Mouse (Mus musculus): ENCODE results near the gene Gm5136. TPM values are rescaled to one million over a fixed set of nuclear protein-coding genes. Genes with fewer than 3 reads are reported as not detected.

Gene Gm5136
- polyA plus RNA-seq, 1 experiment from 2014 or later = 0.12 TPM

- 46% methylated on average over 5 of the region's 5 CpGs for WGBS
- DNase-seq (ENCODE audit: low spot score) = no peak
- no peaks in the 10 kb centered on the region for H3K27me3 ChIP-seq (replicated peaks; ENCODE audit: control insufficient read depth, insufficient read depth, low read length)
- H3K36me3 ChIP-seq (ENCODE audit: control insufficient read depth, insufficient read depth, low read length) = no peaks in the 10 kb centered on the region
- ATAC-seq (replicated peaks; ENCODE audit: low FRiP score, low TSS enrichment, low read depth) = no peak
- H3K4me2 ChIP-seq (ENCODE audit: low read length) = no peak overlapping the region
- no peaks in the 10 kb centered on the region for H3K4me1 ChIP-seq (replicated peaks; ENCODE audit: control insufficient read depth, insufficient read depth, low read length)
- H3K4me3 ChIP-seq (ENCODE audit: low read depth, low read length) = no peak overlapping the region
- H3K9ac ChIP-seq (ENCODE audit: low read length) = no peak overlapping the region
- no peak overlapping the region for H3K27ac ChIP-seq (ENCODE audit: low read depth)
- no peaks in the 10 kb centered on the region for H3K9me3 ChIP-seq (ENCODE audit: control insufficient read depth, low read length)
These were observed 2.9 kb downstream of the Gm5136 start for GRCm38 (mm10) chr10:108697062-108697461.

- Histone ChIP-seq H3K27me3 (replicated peaks; ENCODE audit: control insufficient read depth, insufficient read depth, low read length) (no peaks in the 10 kb centered on the region), H3K4me1 (replicated peaks; ENCODE audit: control insufficient read depth, insufficient read depth, low read length) (no peaks in the 10 kb centered on the region), H3K9me3 (ENCODE audit: control insufficient read depth, low read length) (no peaks in the 10 kb centered on the region), H3K4me3 (ENCODE audit: low read depth, low read length) (no peak overlapping the region), H3K9ac (ENCODE audit: low read length) (no peak overlapping the region), H3K4me2 (ENCODE audit: low read length) (no peak overlapping the region), H3K27ac (ENCODE audit: low read depth) (no peak overlapping the region), H3K36me3 (ENCODE audit: control insufficient read depth, insufficient read depth, low read length) (no peaks in the 10 kb centered on the region)
- WGBS = 78% methylated on average over 9 of the region's 9 CpGs
- no peak for ATAC-seq (replicated peaks; ENCODE audit: low FRiP score, low TSS enrichment, low read depth)
- no peak for DNase-seq (ENCODE audit: low spot score)
These were observed 9.0 kb downstream of the Gm5136 start for GRCm38 (mm10) chr10:108690954-108691353.

GRCm38 (mm10) chr10:108686696-108687095 is 13.3 kb downstream of the Gm5136 start:
- no peak for ATAC-seq (replicated peaks; ENCODE audit: low FRiP score, low TSS enrichment, low read depth)
- no peaks in the 10 kb centered on the region for H3K9me3 ChIP-seq (ENCODE audit: control insufficient read depth, low read length)
- DNase-seq (ENCODE audit: low spot score) = no peak
- no peaks in the 10 kb centered on the region for H3K4me1 ChIP-seq (replicated peaks; ENCODE audit: control insufficient read depth, insufficient read depth, low read length)
- H3K4me2 ChIP-seq (ENCODE audit: low read length) = no peak overlapping the region
- 84% methylated on average over 4 of the region's 4 CpGs for WGBS
- no peaks in the 10 kb centered on the region for H3K36me3 ChIP-seq (ENCODE audit: control insufficient read depth, insufficient read depth, low read length)
- H3K27me3 ChIP-seq (replicated peaks; ENCODE audit: control insufficient read depth, insufficient read depth, low read length) = no peaks in the 10 kb centered on the region
- H3K27ac ChIP-seq (ENCODE audit: low read depth) = no peak overlapping the region
- H3K4me3 ChIP-seq (ENCODE audit: low read depth, low read length) = no peak overlapping the region
- H3K9ac ChIP-seq (ENCODE audit: low read length) = no peak overlapping the region

- H3K4me1 ChIP-seq (replicated peaks; ENCODE audit: control insufficient read depth, insufficient read depth, low read length) = no peaks in the 10 kb centered on the region
- no peaks in the 10 kb centered on the region for H3K9me3 ChIP-seq (ENCODE audit: control insufficient read depth, low read length)
- H3K4me3 ChIP-seq (ENCODE audit: low read depth, low read length) = no peak overlapping the region
- H3K27me3 ChIP-seq (replicated peaks; ENCODE audit: control insufficient read depth, insufficient read depth, low read length) = no peaks in the 10 kb centered on the region
- 57% methylated on average over 14 of the region's 14 CpGs for WGBS
- no peak for ATAC-seq (replicated peaks; ENCODE audit: low FRiP score, low TSS enrichment, low read depth)
- H3K4me2 ChIP-seq (ENCODE audit: low read length) = no peak overlapping the region
- no peak overlapping the region for H3K27ac ChIP-seq (ENCODE audit: low read depth)
- H3K36me3 ChIP-seq (ENCODE audit: control insufficient read depth, insufficient read depth, low read length) = no peaks in the 10 kb centered on the region
- H3K9ac ChIP-seq (ENCODE audit: low read length) = no peak overlapping the region
- DNase-seq (ENCODE audit: low spot score) = no peak
These were observed 20.1 kb downstream of the Gm5136 start for GRCm38 (mm10) chr10:108679675-108680390.

- Histone ChIP-seq H3K27ac (ENCODE audit: low read depth) (no peak overlapping the region), H3K36me3 (ENCODE audit: control insufficient read depth, insufficient read depth, low read length) (no peaks in the 10 kb centered on the region), H3K9ac (ENCODE audit: low read length) (no peak overlapping the region), H3K4me1 (replicated peaks; ENCODE audit: control insufficient read depth, insufficient read depth, low read length) (no peaks in the 10 kb centered on the region), H3K4me2 (ENCODE audit: low read length) (no peak overlapping the region), H3K27me3 (replicated peaks; ENCODE audit: control insufficient read depth, insufficient read depth, low read length) (no peaks in the 10 kb centered on the region), H3K9me3 (ENCODE audit: control insufficient read depth, low read length) (no peaks in the 10 kb centered on the region), H3K4me3 (ENCODE audit: low read depth, low read length) (no peak overlapping the region)
- no peak for ATAC-seq (replicated peaks; ENCODE audit: low FRiP score, low TSS enrichment, low read depth)
- WGBS = 80% methylated on average over 8 of the region's 8 CpGs
- DNase-seq (ENCODE audit: low spot score) = no peak
These were observed 22.9 kb downstream of the Gm5136 start for GRCm38 (mm10) chr10:108677053-108677452.

GRCm38 (mm10) chr10:108668944-108669343 is 31.0 kb downstream of the Gm5136 start:
- Histone ChIP-seq H3K4me2 (ENCODE audit: low read length) (no peak overlapping the region), H3K9ac (ENCODE audit: low read length) (no peak overlapping the region), H3K27ac (ENCODE audit: low read depth) (no peak overlapping the region), H3K27me3 (replicated peaks; ENCODE audit: control insufficient read depth, insufficient read depth, low read length) (no peaks in the 10 kb centered on the region), H3K4me1 (replicated peaks; ENCODE audit: control insufficient read depth, insufficient read depth, low read length) (no peaks in the 10 kb centered on the region), H3K9me3 (ENCODE audit: control insufficient read depth, low read length) (no peaks in the 10 kb centered on the region), H3K4me3 (ENCODE audit: low read depth, low read length) (no peak overlapping the region), H3K36me3 (ENCODE audit: control insufficient read depth, insufficient read depth, low read length) (no peaks in the 10 kb centered on the region)
- WGBS = 89% methylated on average over 3 of the region's 3 CpGs
- ATAC-seq (replicated peaks; ENCODE audit: low FRiP score, low TSS enrichment, low read depth) (no peak), DNase-seq (ENCODE audit: low spot score) (no peak)

GRCm38 (mm10) chr10:108660295-108660694 is 39.7 kb downstream of the Gm5136 start:
- Histone ChIP-seq H3K27me3 (replicated peaks; ENCODE audit: control insufficient read depth, insufficient read depth, low read length) (no peaks in the 10 kb centered on the region), H3K27ac (ENCODE audit: low read depth) (no peak overlapping the region), H3K36me3 (ENCODE audit: control insufficient read depth, insufficient read depth, low read length) (no peaks in the 10 kb centered on the region), H3K9ac (ENCODE audit: low read length) (no peak overlapping the region), H3K4me2 (ENCODE audit: low read length) (no peak overlapping the region), H3K9me3 (ENCODE audit: control insufficient read depth, low read length) (no peaks in the 10 kb centered on the region), H3K4me1 (replicated peaks; ENCODE audit: control insufficient read depth, insufficient read depth, low read length) (no peaks in the 10 kb centered on the region), H3K4me3 (ENCODE audit: low read depth, low read length) (no peak overlapping the region)
- DNase-seq (ENCODE audit: low spot score) (no peak), ATAC-seq (replicated peaks; ENCODE audit: low FRiP score, low TSS enrichment, low read depth) (no peak)
- 68% methylated on average over 3 of the region's 3 CpGs for WGBS

- Histone ChIP-seq H3K27ac (ENCODE audit: low read depth) (no peak overlapping the region), H3K36me3 (ENCODE audit: control insufficient read depth, insufficient read depth, low read length) (no peaks in the 10 kb centered on the region), H3K9me3 (ENCODE audit: control insufficient read depth, low read length) (no peaks in the 10 kb centered on the region), H3K9ac (ENCODE audit: low read length) (no peak overlapping the region), H3K27me3 (replicated peaks; ENCODE audit: control insufficient read depth, insufficient read depth, low read length) (no peaks in the 10 kb centered on the region), H3K4me2 (ENCODE audit: low read length) (no peak overlapping the region), H3K4me3 (ENCODE audit: low read depth, low read length) (no peak overlapping the region), H3K4me1 (replicated peaks; ENCODE audit: control insufficient read depth, insufficient read depth, low read length) (no peaks in the 10 kb centered on the region)
- DNase-seq (ENCODE audit: low spot score) = no peak
- 80% methylated on average over 2 of the region's 2 CpGs for WGBS
- no peak for ATAC-seq (replicated peaks; ENCODE audit: low FRiP score, low TSS enrichment, low read depth)
These were observed 41.7 kb downstream of the Gm5136 start for GRCm38 (mm10) chr10:108658300-108658699.

GRCm38 (mm10) chr10:108657669-108658068 is 42.3 kb downstream of the Gm5136 start:
- no peak overlapping the region for H3K4me3 ChIP-seq (ENCODE audit: low read depth, low read length)
- H3K27me3 ChIP-seq (replicated peaks; ENCODE audit: control insufficient read depth, insufficient read depth, low read length) = no peaks in the 10 kb centered on the region
- ATAC-seq (replicated peaks; ENCODE audit: low FRiP score, low TSS enrichment, low read depth) (no peak), DNase-seq (ENCODE audit: low spot score) (no peak)
- H3K4me1 ChIP-seq (replicated peaks; ENCODE audit: control insufficient read depth, insufficient read depth, low read length) = no peaks in the 10 kb centered on the region
- no peak overlapping the region for H3K9ac ChIP-seq (ENCODE audit: low read length)
- H3K4me2 ChIP-seq (ENCODE audit: low read length) = no peak overlapping the region
- H3K36me3 ChIP-seq (ENCODE audit: control insufficient read depth, insufficient read depth, low read length) = no peaks in the 10 kb centered on the region
- H3K27ac ChIP-seq (ENCODE audit: low read depth) = no peak overlapping the region
- no peaks in the 10 kb centered on the region for H3K9me3 ChIP-seq (ENCODE audit: control insufficient read depth, low read length)
